Mouse (Mus musculus) liver, embryonic 14.5 days (tissue): ENCODE data around the gene Trim17.

Experiments
- CTCF ChIP-seq: IDR thresholded peaks from 2 replicates; pipeline ENCODE4 v1.5.1; 2016; ENCODE audit warnings: antibody characterized with exemption, low read depth, control low read depth
- EP300 ChIP-seq: IDR thresholded peaks from 2 replicates; pipeline ENCODE4 v1.6.1; 2016; ENCODE audit warnings: antibody characterized with exemption, low read depth

GRCm38 (mm10) chr11:58971796-58972195 lies 17.3 kb downstream of the Trim17 start:
- no peak for TF ChIP-seq CTCF
- no peak for TF ChIP-seq EP300
